Mouse (Mus musculus) thymus, adult 2 months (tissue): ENCODE measurements at regions not wholly inside any gene's neighbourhood (a gene's known extent, or its start where the extent isn't known, plus 50 kb on each side); places are given as distances from the start of the nearest gene placed in this dataset.

ENCODE experiments used
- DNase-seq: peaks from one replicate; pipeline ENCODE4 v3.0.0; 2021
- H3K27ac ChIP-seq: fragments of 200-500 bp; 2 replicates; pipeline ENCODE4 v1.5.1; 2012; ENCODE audit warnings: low read length, control low read depth; ENCODE audit not compliant: control insufficient read depth, insufficient read depth
- H3K27me3 ChIP-seq: fragments of 200-500 bp; 2 replicates; pipeline ENCODE4 v1.6.1; 2012; ENCODE audit warnings: mild to moderate bottlenecking, low read length, moderate library complexity, mixed read lengths; ENCODE audit not compliant: control insufficient read depth, insufficient read depth
- H3K36me3 ChIP-seq: fragments of 200-500 bp; 2 replicates; pipeline ENCODE4 v1.6.1; 2012; ENCODE audit warnings: mild to moderate bottlenecking, low read length, moderate library complexity; ENCODE audit not compliant: control insufficient read depth, insufficient read depth
- H3K4me1 ChIP-seq: fragments of 200-500 bp; replicated peaks from 2 replicates; pipeline ENCODE4 v1.6.1; 2012; ENCODE audit warnings: low read length; ENCODE audit not compliant: control insufficient read depth, insufficient read depth
- H3K4me3 ChIP-seq: fragments of 200-500 bp; 2 replicates; pipeline ENCODE4 v1.5.1; 2012; ENCODE audit warnings: mild to moderate bottlenecking, low read length, control low read depth, moderate library complexity; ENCODE audit not compliant: control insufficient read depth, insufficient read depth
- CTCF ChIP-seq: fragments of 200-500 bp; IDR thresholded peaks from 2 replicates; pipeline ENCODE4 v1.5.1; 2012; ENCODE audit warnings: mild to moderate bottlenecking, control low read depth, low read length, moderate library complexity, borderline replicate concordance; ENCODE audit not compliant: control insufficient read depth, poor library complexity, insufficient read depth; ENCODE audit errors: extremely low read depth
- POLR2A ChIP-seq: fragments of 200-500 bp; IDR thresholded peaks from 2 replicates; pipeline ENCODE4 v1.6.1; 2012; ENCODE audit warnings: mild to moderate bottlenecking, low read length, control low read depth, moderate library complexity; ENCODE audit not compliant: control insufficient read depth, poor library complexity, insufficient read depth; ENCODE audit errors: extremely low read depth
- WGBS: fragments of 180-500 bp; shearing (Covaris S2); methylation state at CpG from one replicate; pipeline ENCODE4 v1.1.7; 2018; 5-methylcytosine and 5-hydroxymethylcytosine counted together

DNA sequence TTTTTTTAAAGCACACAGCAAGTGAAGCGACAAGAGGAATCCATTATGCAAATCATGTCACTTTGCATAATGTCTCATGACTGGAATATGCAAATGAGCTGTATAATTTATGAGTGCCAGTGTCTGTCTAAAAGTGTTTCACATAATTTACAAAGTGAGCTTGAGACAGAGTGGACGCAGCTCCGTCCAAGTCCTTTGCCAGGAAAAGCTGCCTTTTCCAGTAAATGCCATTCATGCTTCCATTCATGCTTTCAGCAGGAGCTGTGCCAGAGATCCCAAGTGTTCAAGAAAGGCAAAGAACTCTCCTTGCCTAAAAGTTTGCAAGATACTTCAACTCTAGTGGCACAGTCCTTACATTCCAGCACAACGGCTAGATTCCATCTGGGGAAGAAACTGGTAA, 241.4 kb upstream of the Pmfbp1 start:
- WGBS: 93% methylated on average over 4 of the region's 4 CpGs
- Histone ChIP-seq H3K4me1 (no peaks in the 10 kb centered on the region), H3K36me3 (no peaks in the 10 kb centered on the region), H3K27me3 (no peaks in the 10 kb centered on the region), H3K27ac (no peak overlapping the region), H3K4me3 (no peak overlapping the region)
- no peak for DNase-seq
- TF ChIP-seq CTCF: no peak
- TF ChIP-seq POLR2A: no peak

DNA sequence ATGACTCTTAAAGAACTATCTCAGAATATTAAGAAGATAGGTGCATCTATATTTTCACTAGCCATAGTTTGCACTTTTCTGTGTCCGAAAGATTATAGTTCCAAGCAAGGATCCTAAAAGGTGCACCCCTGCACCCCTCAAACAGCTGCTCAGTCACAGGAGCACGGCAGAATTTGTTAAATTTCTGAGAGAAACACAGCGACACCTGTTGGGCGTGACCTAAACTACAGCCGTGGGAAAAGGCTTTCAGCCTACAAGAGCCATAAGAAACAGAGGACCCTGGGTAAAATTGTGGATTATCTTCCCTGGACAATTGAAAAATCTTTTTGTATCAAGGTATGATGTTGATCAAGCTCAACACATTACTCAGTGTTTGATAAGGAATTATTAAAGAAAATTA, 214.7 kb upstream of the Pmfbp1 start:
- Histone ChIP-seq H3K27me3 (no peaks in the 10 kb centered on the region), H3K36me3 (no peaks in the 10 kb centered on the region), H3K4me3 (no peak overlapping the region), H3K27ac (no peak overlapping the region), H3K4me1 (no peaks in the 10 kb centered on the region)
- peak; percentile 5 for DNase-seq
- TF ChIP-seq POLR2A (no peak), CTCF (no peak)
- 17% methylated on average over 5 of the region's 5 CpGs for WGBS

DNA sequence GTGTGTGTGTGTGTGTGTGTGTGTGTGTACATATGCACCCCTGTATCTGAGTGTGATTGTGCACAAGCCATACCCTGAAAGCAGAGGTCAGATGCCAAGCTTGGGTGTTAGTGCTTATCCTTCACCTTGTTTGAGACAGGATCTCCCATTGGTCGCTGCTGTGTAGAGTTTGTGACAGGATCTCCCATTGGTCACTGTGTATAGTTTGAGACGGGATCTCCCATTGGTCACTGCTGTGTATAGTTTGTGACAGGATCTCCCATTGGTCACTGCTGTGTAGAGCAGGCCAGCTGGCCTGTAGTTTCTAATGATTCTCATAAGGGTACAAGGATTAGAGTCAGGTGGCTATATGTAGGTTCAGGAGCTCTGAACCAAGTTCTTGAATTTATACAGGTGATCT, 213.3 kb upstream of the Pmfbp1 start:
- Histone ChIP-seq H3K4me3 (no peak overlapping the region), H3K4me1 (no peaks in the 10 kb centered on the region), H3K36me3 (no peaks in the 10 kb centered on the region), H3K27ac (no peak overlapping the region), H3K27me3 (no peaks in the 10 kb centered on the region)
- WGBS: 85% methylated on average over 2 of the region's 2 CpGs
- TF ChIP-seq POLR2A: no peak
- TF ChIP-seq CTCF: no peak
- no peak for DNase-seq

DNA sequence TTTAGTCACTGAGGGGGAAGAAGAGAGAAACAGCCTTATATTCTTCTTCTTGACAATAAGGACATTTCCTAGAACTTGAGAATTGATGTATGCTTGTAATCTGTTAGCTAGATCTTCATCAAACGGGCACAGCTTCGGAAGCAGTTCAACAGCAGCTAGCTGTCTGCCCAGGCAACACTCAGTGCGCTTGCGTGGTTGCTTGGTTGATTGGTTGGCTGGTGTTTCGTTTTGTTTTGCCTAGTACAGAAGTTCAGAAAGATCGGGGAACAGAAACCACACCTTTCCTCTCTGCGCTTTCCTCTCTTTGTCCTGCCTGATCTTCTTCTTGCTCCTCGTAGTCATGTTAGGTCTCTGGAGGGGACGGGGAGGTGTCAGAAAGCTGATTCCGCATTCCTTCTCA, 212.2 kb upstream of the Pmfbp1 start:
- 44% methylated on average over 10 of the region's 10 CpGs for WGBS

DNA sequence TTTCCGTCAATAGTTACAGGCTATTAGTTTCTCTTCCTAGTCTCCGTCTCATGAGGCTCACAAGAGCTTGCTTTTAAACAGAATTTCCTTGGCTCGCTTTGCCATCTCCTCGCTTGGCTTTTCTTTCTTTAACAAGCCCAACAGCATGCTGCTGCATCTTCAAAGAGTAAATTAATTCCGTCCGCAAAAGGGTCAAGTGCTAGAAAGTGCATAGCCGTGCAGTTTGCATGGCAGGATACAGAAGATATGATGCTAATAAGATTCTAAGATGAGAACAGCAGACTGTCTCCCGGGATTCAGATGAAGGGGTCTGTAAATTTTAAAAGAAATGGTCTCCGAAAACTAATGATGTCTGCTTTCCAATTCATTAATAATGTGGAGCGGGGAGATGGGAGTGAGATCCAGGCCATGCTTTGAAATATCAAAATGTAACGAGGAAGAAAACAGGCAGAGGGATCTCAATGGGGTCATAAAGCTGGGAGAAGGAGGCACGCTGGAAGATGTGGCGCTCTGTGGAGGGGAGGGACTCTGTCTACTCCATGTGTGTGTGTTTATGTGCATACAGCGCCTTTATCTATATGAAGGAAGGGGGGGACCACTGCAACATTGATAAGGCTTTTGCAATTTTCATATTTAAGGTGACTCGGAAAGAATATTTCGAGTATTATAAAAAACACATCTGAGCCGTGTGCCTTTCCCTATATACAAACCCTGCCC, 183.0 kb upstream of the Pmfbp1 start:
- no peak for DNase-seq
- WGBS: 91% methylated on average over 17 of the region's 17 CpGs
- Histone ChIP-seq H3K4me3 (no peak overlapping the region), H3K27me3 (no peaks in the 10 kb centered on the region), H3K4me1 (no peaks in the 10 kb centered on the region), H3K27ac (no peak overlapping the region), H3K36me3 (no peaks in the 10 kb centered on the region)
- TF ChIP-seq CTCF (no peak), POLR2A (no peak)

More for the DNA sequence above, 212.2 kb upstream of the Pmfbp1 start:
- no peak overlapping the region for H3K27ac ChIP-seq
- no peak overlapping the region for H3K4me3 ChIP-seq
- no peak for DNase-seq
- TF ChIP-seq CTCF (no peak), POLR2A (no peak)
- no peaks in the 10 kb centered on the region for H3K4me1 ChIP-seq
- H3K27me3 ChIP-seq: no peaks in the 10 kb centered on the region
- H3K36me3 ChIP-seq: no peaks in the 10 kb centered on the region

DNA sequence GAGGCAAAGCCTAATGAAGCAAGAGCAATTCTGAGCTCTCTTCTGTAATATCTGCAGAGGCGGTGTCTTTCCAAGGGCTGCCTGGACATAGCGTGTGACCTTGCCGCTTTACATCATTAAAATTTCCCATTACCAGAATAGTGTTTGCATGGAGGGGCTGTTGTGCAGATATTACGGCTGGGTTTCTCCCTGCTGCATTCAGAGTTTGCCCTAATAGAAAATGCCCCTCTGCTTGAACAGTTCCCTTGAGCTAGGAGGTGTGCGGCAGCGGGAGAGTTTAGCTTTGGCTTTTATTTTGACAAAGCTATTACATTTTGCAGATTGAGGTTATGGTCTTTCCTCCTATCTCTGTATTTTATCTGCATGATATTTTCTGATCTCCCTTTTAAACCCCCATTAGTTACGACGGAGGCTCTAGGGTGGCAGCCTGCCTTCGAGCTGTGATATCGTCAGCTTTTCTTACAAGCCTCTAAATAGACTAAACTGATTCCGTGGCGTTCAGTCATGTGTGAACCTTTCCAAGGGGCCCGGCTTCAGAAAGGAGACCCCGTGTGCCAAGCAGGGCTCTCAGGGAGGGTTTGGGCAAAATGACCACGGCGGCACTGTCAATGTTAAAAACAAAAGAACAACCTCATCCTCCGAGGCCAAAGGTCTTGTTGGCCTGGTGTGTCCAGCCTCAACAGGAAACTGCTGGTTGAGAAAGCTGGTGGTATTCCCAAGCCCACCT, 182.2 kb upstream of the Pmfbp1 start:
- no peak for DNase-seq
- H3K27me3 ChIP-seq: no peaks in the 10 kb centered on the region
- no peak for TF ChIP-seq POLR2A
- no peak for TF ChIP-seq CTCF
- H3K27ac ChIP-seq: no peak overlapping the region
- H3K4me3 ChIP-seq: no peak overlapping the region
- WGBS: 85% methylated on average over 17 of the region's 17 CpGs
- H3K4me1 ChIP-seq: no peaks in the 10 kb centered on the region
- H3K36me3 ChIP-seq: no peaks in the 10 kb centered on the region
